Mouse (Mus musculus) limb, embryonic 10.5 days (tissue): Measurements from ENCODE around the gene Fkbp4. TPM values are rescaled to one million over a fixed set of nuclear protein-coding genes. Genes with fewer than 3 reads are reported as not detected.

Source experiments
- DNase-seq: peaks from one replicate; pipeline ENCODE4 v3.0.0-alpha.2; 2017; ENCODE audit warnings: low spot score
- H3K27ac ChIP-seq: fragments of 300-500 bp; sonication (generic); 2 replicates; pipeline ENCODE4 v1.5.1; 2016; ENCODE audit warnings: mild to moderate bottlenecking
- H3K27me3 ChIP-seq: fragments of 300-500 bp; sonication (generic); 2 replicates; pipeline ENCODE4 v1.6.1; 2016; ENCODE audit warnings: low read depth, mild to moderate bottlenecking; ENCODE audit not compliant: poor library complexity, severe bottlenecking
- H3K36me3 ChIP-seq: fragments of 300-500 bp; sonication (generic); 2 replicates; pipeline ENCODE4 v1.6.1; 2016; ENCODE audit warnings: mild to moderate bottlenecking, moderate library complexity
- H3K4me1 ChIP-seq: fragments of 300-500 bp; sonication (generic); 2 replicates; pipeline ENCODE4 v1.6.1; 2016
- H3K4me3 ChIP-seq: fragments of 300-500 bp; sonication (generic); 2 replicates; pipeline ENCODE4 v1.5.1; 2016; ENCODE audit warnings: mild to moderate bottlenecking, moderate library complexity
- H3K9me3 ChIP-seq: fragments of 300-500 bp; sonication (generic); replicated peaks from 2 replicates; pipeline ENCODE4 v1.6.1; 2016; ENCODE audit warnings: mild to moderate bottlenecking
- WGBS: fragments of 180-500 bp; shearing (Covaris S2); methylation state at CpG from one replicate; pipeline ENCODE4 v1.1.7; 2016; 5-methylcytosine and 5-hydroxymethylcytosine counted together
- polyA plus RNA-seq: library from polyadenylated mRNA; unstranded; fragments of >200 nt; fragmentation: Nextera tagmentation; extraction: Ambion mirVana; gene quantifications from 2 replicates; pipeline ENCODE4 v1.2.1, GENCODE M21; 2016

Fkbp4 gene
- 797 and 913 TPM in 2 replicates for polyA plus RNA-seq

- peak within 1 kb of the TSS; percentile 99 for H3K4me3 ChIP-seq
- under 1% methylated on average over 67 of the region's 67 CpGs for WGBS
- peak; percentile 94 for DNase-seq
These were observed at the start of gene Fkbp4 for GRCm38 (mm10) chr6:128438317-128438870. TSS of gene Fkbp4 (minus strand) at chr6:128438677.

GRCm38 (mm10) chr6:128487736-128488135, 49.3 kb upstream of the Fkbp4 start:
- Histone ChIP-seq H3K4me1 (no peaks in the 10 kb centered on the region), H3K36me3 (no peaks in the 10 kb centered on the region), H3K27me3 (no peaks in the 10 kb centered on the region), H3K27ac (no peak overlapping the region), H3K9me3 (no peaks in the 10 kb centered on the region), H3K4me3 (no peak overlapping the region)
- 92% methylated on average over 11 of the region's 11 CpGs for WGBS
- DNase-seq = no peak

More at GRCm38 (mm10) chr6:128438317-128438870, at the start of gene Fkbp4:
- Histone ChIP-seq H3K36me3 (peaks cover 35% of the 10 kb centered on the region), H3K9me3 (no peaks in the 10 kb centered on the region), H3K27ac (peak within 1 kb of the TSS; percentile 98), H3K4me1 (peaks cover 20% of the 10 kb centered on the region), H3K27me3 (no peaks in the 10 kb centered on the region)

DNA sequence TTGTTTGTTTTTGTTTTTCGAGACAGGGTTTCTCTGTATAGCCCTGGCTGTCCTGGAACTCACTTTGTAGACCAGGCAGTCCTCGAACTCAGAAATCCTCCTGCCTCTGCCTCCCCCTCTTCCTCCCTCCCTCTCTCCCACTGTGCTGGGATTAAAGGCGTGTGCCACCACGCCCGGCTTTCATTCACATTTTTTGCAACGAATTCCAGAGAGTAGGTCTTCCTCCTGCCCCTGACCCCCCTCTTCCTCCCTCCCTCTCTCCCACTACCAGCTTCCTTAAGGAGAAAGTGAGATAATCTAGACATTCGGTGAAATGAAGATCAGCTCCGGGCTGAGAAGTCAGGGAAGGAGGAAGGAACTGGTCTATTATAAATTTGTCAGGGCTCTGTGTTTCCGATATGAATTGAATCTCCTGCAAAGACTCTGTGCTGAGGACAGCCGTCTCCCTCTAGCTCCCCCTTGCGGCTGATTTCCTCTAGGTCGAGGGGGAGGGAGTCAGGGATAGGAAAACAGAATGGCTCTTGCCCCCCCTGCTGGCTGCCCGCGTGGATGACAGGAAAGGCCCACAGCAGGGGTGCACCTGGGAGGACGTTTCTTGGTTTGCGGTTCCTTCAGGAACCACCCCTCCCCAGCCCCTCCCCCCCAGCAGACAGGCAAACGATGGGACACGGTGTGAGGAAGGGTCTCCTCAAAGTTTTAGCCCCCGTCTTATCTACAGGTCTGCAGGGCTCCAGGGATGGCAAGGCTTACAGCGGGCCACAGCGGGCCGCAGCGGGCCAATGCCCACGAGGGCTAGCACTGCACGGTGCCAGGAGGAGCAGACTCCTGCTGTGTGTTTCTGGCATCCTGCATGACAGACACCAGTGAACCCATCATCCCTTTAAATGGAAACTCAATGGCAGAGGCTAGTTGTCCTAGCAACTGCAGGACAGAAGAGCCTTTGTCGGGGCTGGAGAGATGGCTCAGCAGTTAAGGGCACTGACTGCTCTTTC, 41.3 kb upstream of the Fkbp4 start:
- Histone ChIP-seq H3K36me3 (no peaks in the 10 kb centered on the region), H3K27me3 (0 out of 2 replicates have a peak, but pooled peaks cover 3% of the 10 kb centered on the region), H3K27ac (no peak overlapping the region), H3K9me3 (no peaks in the 10 kb centered on the region), H3K4me1 (peaks cover 4% of the 10 kb centered on the region; the same call in 1 of the 2 replicates), H3K4me3 (peak overlapping the region; percentile 29)
- WGBS = 26% methylated on average over 26 of the region's 26 CpGs
- peak; percentile 97 for DNase-seq

DNA sequence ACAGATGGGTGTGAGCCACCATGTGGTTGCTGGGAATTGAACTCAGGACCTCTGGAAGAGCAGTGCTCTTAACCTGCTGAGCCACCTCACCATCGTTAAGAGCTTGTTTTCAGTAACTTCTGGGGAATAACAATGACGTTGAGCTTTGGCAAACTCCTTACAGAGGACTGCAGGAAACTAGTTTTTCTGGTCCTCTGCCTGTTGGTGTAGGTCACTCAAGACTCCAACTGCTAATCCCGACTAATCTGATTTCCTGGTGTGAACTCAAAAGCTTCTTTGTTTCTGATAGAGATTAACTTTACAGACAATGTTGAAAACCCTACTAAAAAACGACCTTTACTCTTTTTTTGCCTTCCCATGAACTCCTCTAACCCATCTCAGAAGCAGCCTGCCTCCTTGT, 39.0 kb upstream of the Fkbp4 start:
- Histone ChIP-seq H3K4me3 (no peak overlapping the region), H3K27me3 (0 out of 2 replicates have a peak, but pooled peaks cover 3% of the 10 kb centered on the region), H3K9me3 (no peaks in the 10 kb centered on the region), H3K4me1 (peaks cover 4% of the 10 kb centered on the region; the same call in 1 of the 2 replicates), H3K36me3 (no peaks in the 10 kb centered on the region), H3K27ac (no peak overlapping the region)
- DNase-seq = no peak
- 40% methylated on average over 4 of the region's 4 CpGs for WGBS

DNA sequence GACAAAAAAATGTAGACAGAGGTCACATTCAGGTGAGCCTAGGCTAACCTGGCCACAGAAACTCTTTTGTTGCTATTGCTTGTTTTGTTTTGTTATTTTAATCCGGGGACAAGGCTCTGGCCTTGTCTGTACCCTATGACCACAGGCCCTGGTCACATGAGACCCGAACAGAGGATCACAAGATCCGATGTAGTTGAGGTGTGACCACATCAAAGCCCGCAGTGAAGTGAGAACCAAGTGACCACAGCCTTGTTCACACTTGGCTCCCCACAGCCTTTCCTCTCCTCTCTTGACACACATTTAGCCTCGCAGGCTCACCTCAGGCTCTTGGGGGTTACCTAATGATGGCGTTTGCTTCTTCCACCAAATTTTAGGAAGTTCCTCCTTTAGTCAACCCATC, 35.6 kb upstream of the Fkbp4 start:
- no peak for DNase-seq
- H3K9me3 ChIP-seq = no peaks in the 10 kb centered on the region
- no peak overlapping the region for H3K4me3 ChIP-seq
- WGBS = 85% methylated on average over 6 of the region's 6 CpGs
- H3K27ac ChIP-seq = no peak overlapping the region
- no peaks in the 10 kb centered on the region for H3K27me3 ChIP-seq
- H3K36me3 ChIP-seq = no peaks in the 10 kb centered on the region
- H3K4me1 ChIP-seq = no peaks in the 10 kb centered on the region

- H3K4me3 ChIP-seq = no peak overlapping the region
- peak; percentile 81 for DNase-seq
- WGBS = 14% methylated on average over 9 of the region's 12 CpGs
- H3K4me1 ChIP-seq = no peaks in the 10 kb centered on the region
- no peaks in the 10 kb centered on the region for H3K27me3 ChIP-seq
- no peaks in the 10 kb centered on the region for H3K9me3 ChIP-seq
- H3K27ac ChIP-seq = no peak overlapping the region
- no peaks in the 10 kb centered on the region for H3K36me3 ChIP-seq
These were observed 31.0 kb upstream of the Fkbp4 start for GRCm38 (mm10) chr6:128469451-128469850.

DNA sequence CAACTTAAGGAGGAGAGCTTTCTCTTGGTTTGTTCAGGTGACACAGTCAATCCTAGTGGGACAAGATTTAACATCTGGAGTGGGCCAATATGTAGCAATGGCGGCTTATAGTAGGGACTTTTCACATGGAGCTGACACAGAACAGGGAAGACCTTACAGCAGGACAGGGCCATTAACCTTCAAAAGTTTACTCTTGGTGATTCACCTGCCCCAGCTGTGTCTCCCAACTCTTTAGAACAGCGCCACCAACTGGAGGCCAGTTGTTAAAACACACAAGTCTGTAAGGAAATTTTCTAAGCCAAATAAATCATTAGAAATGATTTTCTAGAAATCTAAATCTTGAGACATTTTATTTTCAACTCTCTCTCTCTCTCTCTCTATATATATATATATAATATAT, 28.8 kb upstream of the Fkbp4 start:
- DNase-seq = no peak
- H3K36me3 ChIP-seq = no peaks in the 10 kb centered on the region
- no peaks in the 10 kb centered on the region for H3K9me3 ChIP-seq
- H3K4me1 ChIP-seq = no peaks in the 10 kb centered on the region
- no peak overlapping the region for H3K27ac ChIP-seq
- no peaks in the 10 kb centered on the region for H3K27me3 ChIP-seq
- WGBS = 42% methylated on average over 2 of the region's 2 CpGs
- H3K4me3 ChIP-seq = no peak overlapping the region

DNA sequence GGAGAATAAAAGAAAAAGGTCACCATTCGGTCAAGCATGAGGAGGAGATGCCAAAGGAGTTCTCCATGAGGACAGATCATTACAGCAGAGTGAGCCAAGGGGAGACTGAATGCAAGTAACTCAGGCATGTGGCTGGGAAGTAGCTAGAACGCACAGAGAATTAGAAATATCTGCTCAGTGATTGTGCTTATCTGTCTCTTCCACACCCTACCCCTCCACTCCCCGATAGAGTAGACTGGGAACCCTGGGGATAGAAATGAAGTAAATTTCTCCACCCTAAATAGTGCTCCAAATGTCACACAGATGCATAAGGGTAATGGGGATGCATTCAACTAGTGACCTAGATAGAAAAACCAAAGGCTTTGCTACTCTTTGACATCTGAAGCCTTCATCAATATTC, 28.1 kb upstream of the Fkbp4 start:
- no peak overlapping the region for H3K4me3 ChIP-seq
- H3K4me1 ChIP-seq = no peaks in the 10 kb centered on the region
- no peak overlapping the region for H3K27ac ChIP-seq
- no peak for DNase-seq
- H3K36me3 ChIP-seq = no peaks in the 10 kb centered on the region
- H3K9me3 ChIP-seq = no peaks in the 10 kb centered on the region
- 85% methylated on average over 3 of the region's 3 CpGs for WGBS
- no peaks in the 10 kb centered on the region for H3K27me3 ChIP-seq

GRCm38 (mm10) chr6:128466043-128466442, 27.6 kb upstream of the Fkbp4 start:
- Histone ChIP-seq H3K4me1 (no peaks in the 10 kb centered on the region), H3K27ac (no peak overlapping the region), H3K36me3 (no peaks in the 10 kb centered on the region), H3K27me3 (no peaks in the 10 kb centered on the region), H3K4me3 (no peak overlapping the region), H3K9me3 (no peaks in the 10 kb centered on the region)
- DNase-seq = no peak
- WGBS = 75% methylated on average over 7 of the region's 7 CpGs

- Histone ChIP-seq H3K27ac (no peak overlapping the region), H3K4me3 (no peak overlapping the region), H3K27me3 (no peaks in the 10 kb centered on the region), H3K9me3 (no peaks in the 10 kb centered on the region), H3K4me1 (no peaks in the 10 kb centered on the region), H3K36me3 (no peaks in the 10 kb centered on the region)
- 85% methylated on average over 4 of the region's 4 CpGs for WGBS
- DNase-seq = no peak
These were observed 26.5 kb upstream of the Fkbp4 start for GRCm38 (mm10) chr6:128464996-128465395.

GRCm38 (mm10) chr6:128461606-128462005, 23.1 kb upstream of the Fkbp4 start:
- no peaks in the 10 kb centered on the region for H3K36me3 ChIP-seq

GRCm38 (mm10) chr6:128460729-128461503, 22.4 kb upstream of the Fkbp4 start:
- Histone ChIP-seq H3K4me3 (no peak overlapping the region), H3K27me3 (no peaks in the 10 kb centered on the region), H3K9me3 (no peaks in the 10 kb centered on the region), H3K36me3 (no peaks in the 10 kb centered on the region), H3K27ac (no peak overlapping the region), H3K4me1 (no peaks in the 10 kb centered on the region)
- WGBS = 84% methylated on average over 14 of the region's 14 CpGs
- DNase-seq = no peak

More at GRCm38 (mm10) chr6:128461606-128462005, 23.1 kb upstream of the Fkbp4 start:
- H3K9me3 ChIP-seq = no peaks in the 10 kb centered on the region
- no peak overlapping the region for H3K4me3 ChIP-seq
- H3K27ac ChIP-seq = no peak overlapping the region
- DNase-seq = no peak
- H3K27me3 ChIP-seq = no peaks in the 10 kb centered on the region
- H3K4me1 ChIP-seq = no peaks in the 10 kb centered on the region
